Mouse (Mus musculus) CH12.LX (cell line): ENCODE measurements around the gene Ccdc74a. TPM values are rescaled to one million over a fixed set of nuclear protein-coding genes. Genes with fewer than 3 reads are reported as not detected.

ENCODE experiments used
- DNase-seq: peaks from one replicate; pipeline ENCODE4 v3.0.0-alpha.2; 2013; ENCODE audit errors: extremely low read depth
- H3K27ac ChIP-seq: 2 replicates; pipeline ENCODE4 v1.5.1; 2012; ENCODE audit warnings: low read depth, mild to moderate bottlenecking, control low read depth, moderate library complexity; ENCODE audit not compliant: insufficient read depth
- H3K27me3 ChIP-seq: replicated peaks from 2 replicates; pipeline ENCODE3; 2012; ENCODE audit warnings: inconsistent platforms
- H3K36me3 ChIP-seq, 2 experiments: replicated peaks in 1 of 2; 2 replicates each; pipeline versions ENCODE3 to v1.6.1; 2012; ENCODE audit warnings: inconsistent platforms in 1 of 2, low read length in 1 of 2, mild to moderate bottlenecking in 1 of 2, mixed read lengths in 1 of 2, moderate library complexity in 1 of 2; ENCODE audit not compliant: control insufficient read depth in 1 of 2, insufficient read depth in 1 of 2
- H3K4me1 ChIP-seq, 2 experiments: 2 replicates each; pipeline ENCODE4 v1.6.1; 2012; ENCODE audit warnings: inconsistent platforms in 1 of 2, moderate library complexity in 1 of 2; ENCODE audit not compliant: insufficient read depth in 2 of 2, control insufficient read depth in 1 of 2
- H3K4me2 ChIP-seq: 2 replicates; pipeline ENCODE4 v1.6.1; 2012; ENCODE audit warnings: low read depth, mild to moderate bottlenecking, control low read depth; ENCODE audit not compliant: poor library complexity, insufficient read depth, severe bottlenecking
- H3K4me3 ChIP-seq, 3 experiments: fragments of 150-350 bp in 1 of 3; sonication (generic) in 1 of 3; replicated peaks in 1 of 3; 2 replicates each; pipeline versions ENCODE3 to v1.5.1; 2011 to 2012; ENCODE audit warnings: low read depth in 2 of 3, low read length in 2 of 3, mild to moderate bottlenecking in 2 of 3, moderate library complexity in 2 of 3, control low read depth in 1 of 3, improper control_type of control experiment in 1 of 3, inconsistent platforms in 1 of 3, mixed read lengths in 1 of 3; ENCODE audit not compliant: poor library complexity in 1 of 3
- H3K79me2 ChIP-seq: replicated peaks from 2 replicates; pipeline ENCODE4 v1.6.1; 2012; ENCODE audit warnings: mild to moderate bottlenecking, moderate library complexity; ENCODE audit not compliant: control insufficient read depth, poor library complexity, insufficient read depth, severe bottlenecking; ENCODE audit errors: extremely low read depth
- H3K9ac ChIP-seq: 2 replicates; pipeline ENCODE4 v1.6.1; 2012; ENCODE audit warnings: low read depth, mild to moderate bottlenecking, control low read depth, moderate library complexity; ENCODE audit not compliant: insufficient read depth
- H3K9me3 ChIP-seq: replicated peaks from 2 replicates; pipeline ENCODE3; 2012; ENCODE audit warnings: low read length, inconsistent platforms, mixed read lengths
- BHLHE40 ChIP-seq: IDR thresholded peaks from 2 replicates; pipeline ENCODE4 v1.6.1; 2011; ENCODE audit warnings: mild to moderate bottlenecking, low read depth, low read length, improper control_type of control experiment
- CHD2 ChIP-seq: IDR thresholded peaks from 2 replicates; pipeline ENCODE4 v1.6.1; 2011; ENCODE audit warnings: low read length, improper control_type of control experiment
- E2F4 ChIP-seq: IDR thresholded peaks from 2 replicates; pipeline ENCODE4 v1.6.1; 2011; ENCODE audit warnings: low read depth, low read length, improper control_type of control experiment; ENCODE audit not compliant: insufficient replicate concordance
- ETS1 ChIP-seq: conservative IDR thresholded peaks from 2 replicates; pipeline ENCODE4 v1.6.1; 2012; ENCODE audit warnings: low read depth, mild to moderate bottlenecking, inconsistent platforms, low read length, improper control_type of control experiment, moderate library complexity
- GABPA ChIP-seq: IDR thresholded peaks from 2 replicates; pipeline ENCODE4 v1.6.1; 2012; ENCODE audit warnings: low read depth, low read length, improper control_type of control experiment, inconsistent platforms; ENCODE audit not compliant: insufficient replicate concordance
- IRF4 ChIP-seq: IDR thresholded peaks from 2 replicates; pipeline ENCODE4 v1.6.1; 2014; ENCODE audit warnings: low read depth, mild to moderate bottlenecking, inconsistent platforms, low read length, improper control_type of control experiment
- JUN ChIP-seq: IDR thresholded peaks from 2 replicates; pipeline ENCODE4 v1.6.1; 2011; ENCODE audit warnings: low read depth, mild to moderate bottlenecking, low read length, improper control_type of control experiment, moderate library complexity; ENCODE audit not compliant: insufficient read depth
- MAX ChIP-seq: IDR thresholded peaks from 2 replicates; pipeline ENCODE4 v1.6.1; 2011; ENCODE audit warnings: low read length, improper control_type of control experiment
- MYC ChIP-seq: IDR thresholded peaks from 2 replicates; pipeline ENCODE4 v1.6.1; 2011; ENCODE audit warnings: low read depth, mild to moderate bottlenecking, improper control_type of control experiment, low read length
- RAD21 ChIP-seq: IDR thresholded peaks from 2 replicates; pipeline ENCODE4 v1.6.1; 2011; ENCODE audit warnings: low read depth, mild to moderate bottlenecking, low read length, improper control_type of control experiment, moderate library complexity
- TBP ChIP-seq: conservative IDR thresholded peaks from 2 replicates; pipeline ENCODE4 v1.6.1; 2011; ENCODE audit warnings: low read depth, low read length, improper control_type of control experiment
- USF2 ChIP-seq: conservative IDR thresholded peaks from 2 replicates; pipeline ENCODE4 v1.6.1; 2011; ENCODE audit warnings: low read depth, low read length, improper control_type of control experiment
- ZMIZ1 ChIP-seq: IDR thresholded peaks from 2 replicates; pipeline ENCODE4 v1.6.1; 2012; ENCODE audit warnings: low read depth, mild to moderate bottlenecking, inconsistent platforms, low read length, improper control_type of control experiment
- ZNF384 ChIP-seq: IDR thresholded peaks from 2 replicates; pipeline ENCODE4 v1.6.1; 2012; ENCODE audit warnings: low read depth, low read length, improper control_type of control experiment, inconsistent platforms
- dilution Hi-C: fragments of 300-500 bp; cut with MboI; formaldehyde crosslinking; loops from 2 replicates; pipeline ENCODE4 v1.14.3; 2020; ENCODE audit warnings: low sequenced_read_pairs; ENCODE audit not compliant: extremely low pct_unique_long_range_greater_than_20kb, extremely low pct_ligation_motif_present
- in situ Hi-C: fragments of 300-500 bp; cut with MboI; formaldehyde crosslinking; loops from 3 replicates; pipeline ENCODE4 v1.14.3; 2019; ENCODE audit warnings: low sequenced_read_pairs, low pct_ligation_motif_present, low pct_unique_long_range_greater_than_20kb, mixed read lengths
- polyA plus RNA-seq: library from polyadenylated mRNA; unstranded; fragments of >175 nt; gene quantifications from 2 replicates; pipeline ENCODE4 v1.2.1, GENCODE M21; 2012; ENCODE audit warnings: low read depth; ENCODE audit not compliant: insufficient read length
- total RNA-seq, 2 experiments: library from RNA; depleted of rRNA; stranded (reverse); fragments of 300-350 nt in 1 of 2; fragments of >200 nt in 1 of 2; gene quantifications; 2 replicates each; pipeline ENCODE4 v1.2.3; 2012 to 2014

Ccdc74a gene
- total and polyA plus RNA-seq, 3 experiments: 2.0 TPM; not detected in 2

- H3K4me1 ChIP-seq: 0 out of 4 replicates have a peak, but pooled peaks cover 0 to 3% of the 10 kb centered on the region in 2 experiments
- no peak overlapping the region for H3K9ac ChIP-seq
- H3K27ac ChIP-seq: no peak overlapping the region
- no peak overlapping the region for H3K4me3 ChIP-seq
- H3K27me3 ChIP-seq: no peaks in the 10 kb centered on the region
- no peaks in the 10 kb centered on the region for H3K9me3 ChIP-seq
- no peak for DNase-seq
- no peaks in the 10 kb centered on the region for H3K79me2 ChIP-seq
- H3K36me3 ChIP-seq: peaks cover 64 to 93% of the 10 kb centered on the region in 2 experiments
- no peak for TF ChIP-seq USF2
- TF ChIP-seq ETS1: no peak
- no peak for TF ChIP-seq MYC
- in situ Hi-C loops: no loop called here
- H3K4me2 ChIP-seq: no peak overlapping the region
- dilution Hi-C loops: no loop called here
These were observed 5.0 kb upstream of the Ccdc74a start for GRCm38 (mm10) chr16:17641301-17641700.

- dilution Hi-C loops: no loop called here
- TF ChIP-seq BHLHE40 (no peak), ZNF384 (no peak), CHD2 (no peak), MAX (no peak), IRF4 (no peak), E2F4 (no peak), JUN (no peak), TBP (no peak), ZMIZ1 (no peak), RAD21 (no peak), GABPA (no peak)
- Histone ChIP-seq H3K4me2 (no peak overlapping the region), H3K79me2 (no peaks in the 10 kb centered on the region), H3K9ac (no peak overlapping the region), H3K4me3 (no peak overlapping the region), H3K36me3 (peaks cover 60 to 91% of the 10 kb centered on the region in 2 experiments), H3K27ac (no peak overlapping the region), H3K9me3 (no peaks in the 10 kb centered on the region), H3K4me1 (0 out of 4 replicates have a peak, but pooled peaks cover 0 to 7% of the 10 kb centered on the region in 2 experiments), H3K27me3 (no peaks in the 10 kb centered on the region)
- DNase-seq: no peak
- in situ Hi-C loops: no loop called here
These were observed 4.0 kb upstream of the Ccdc74a start for GRCm38 (mm10) chr16:17642311-17642710.
